9 mouse cellular contexts compared by ENCODE assay signal in the genomic region with DNA sequence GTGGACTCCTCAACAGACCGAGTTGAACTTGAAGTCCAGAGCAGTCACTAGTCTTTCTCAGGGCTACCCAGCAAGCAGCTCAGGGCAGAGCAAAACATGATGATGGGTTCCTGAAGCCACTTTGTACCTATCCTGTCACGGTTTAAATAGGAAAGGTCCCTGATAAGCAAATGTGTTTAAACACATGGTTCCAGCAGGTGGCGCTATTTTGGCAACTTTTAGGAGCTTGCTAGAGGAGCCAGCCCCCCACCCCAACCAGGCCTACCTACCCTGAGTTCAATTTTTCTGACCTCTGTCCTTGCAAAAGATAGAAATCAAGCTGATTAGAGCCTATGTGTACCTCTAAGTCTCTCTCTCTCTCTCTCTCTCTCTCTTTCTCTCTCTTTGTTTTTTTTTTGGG. TPM values are rescaled to one million over a fixed set of nuclear protein-coding genes. Genes with fewer than 3 reads are reported as not detected.
DNase-seq lines count a peak whose midpoint lies in the region; ATAC-seq and TF ChIP-seq lines count a peak whose summit lies in the region.
"Had no signal": no experiment of that assay in that cellular context is flagged by ENCODE, and none has a peak within 500 bp of the region (broad histone marks: within the 10 kb centered on the region; RNA-seq: fewer than 3 reads in every experiment).

No protein-coding gene starts in this region.

- TF ChIP-seq CTCF in liver, adult 2 months (IDR thresholded peaks at IDR 0.05; ENCODE audit: low read depth, low read length), result peak; percentile 48
- peak; percentile 52; the same call in 1 of the 2 replicates for TF ChIP-seq CTCF in small intestine, adult 2 months (IDR thresholded peaks at IDR 0.05; ENCODE audit: extremely low read depth, insufficient read length, insufficient replicate concordance, low read depth, low read length)

- no peak for TF ChIP-seq POLR2A in liver, adult 2 months (IDR thresholded peaks at IDR 0.05; ENCODE audit: extremely low read depth, insufficient read depth, low read length)
- no peak for TF ChIP-seq POLR2A in small intestine, adult 2 months (IDR thresholded peaks at IDR 0.05; ENCODE audit: low read depth, low read length)

- 10% methylated on average over 3 of the region's 3 CpGs for WGBS in liver, adult 2 months
- 12% methylated on average over 3 of the region's 3 CpGs for WGBS in liver, embryonic 11.5 days
- 18% methylated on average over 3 of the region's 3 CpGs for WGBS in small intestine, adult 2 months

- H3K27ac ChIP-seq in liver, adult 2 months (replicated peaks; ENCODE audit: insufficient read depth, low read depth, low read length), result no peak overlapping the region
- H3K27ac ChIP-seq in liver, embryonic 11.5 days (ENCODE audit: low read depth, low read length), result no peak overlapping the region
- no peak overlapping the region for H3K27ac ChIP-seq in small intestine, adult 2 months (ENCODE audit: insufficient read depth, low read depth, low read length)

- no peak for ATAC-seq in liver, embryonic 11.5 days (replicated peaks; ENCODE audit: low FRiP score)

- H3K27me3 ChIP-seq in liver, adult 2 months (ENCODE audit: control insufficient read depth, insufficient read depth, low read length), result no peaks in the 10 kb centered on the region; the same call in 1 of the 2 replicates
- H3K27me3 ChIP-seq in liver, embryonic 11.5 days (replicated peaks; ENCODE audit: control insufficient read depth, insufficient read depth, low read length), result no peaks in the 10 kb centered on the region
- H3K27me3 ChIP-seq in small intestine, adult 2 months (ENCODE audit: control insufficient read depth, insufficient read depth, low read length), result no peaks in the 10 kb centered on the region

- no peaks in the 10 kb centered on the region for H3K4me1 ChIP-seq in liver, adult 2 months (ENCODE audit: control insufficient read depth, insufficient read depth, low read length)
- no peaks in the 10 kb centered on the region for H3K4me1 ChIP-seq in liver, embryonic 11.5 days (replicated peaks; ENCODE audit: control insufficient read depth, insufficient read depth, low read length)
- H3K4me1 ChIP-seq in small intestine, adult 2 months (ENCODE audit: control insufficient read depth, insufficient read depth, insufficient read length, low read length), result no peaks in the 10 kb centered on the region

- H3K9ac ChIP-seq in liver, adult 2 months (ENCODE audit: low read depth, low read length), result no peak overlapping the region
- H3K9ac ChIP-seq in liver, embryonic 11.5 days (ENCODE audit: low read depth, low read length), result no peak overlapping the region

- H3K36me3 ChIP-seq in liver, adult 2 months (ENCODE audit: control insufficient read depth, insufficient read depth, low read length), result no peaks in the 10 kb centered on the region
- no peaks in the 10 kb centered on the region for H3K36me3 ChIP-seq in liver, embryonic 11.5 days (ENCODE audit: control insufficient read depth, insufficient read depth, low read length)
- H3K36me3 ChIP-seq in small intestine, adult 2 months (ENCODE audit: control insufficient read depth, insufficient read depth, low read length), result no peaks in the 10 kb centered on the region

- H3K79me2 ChIP-seq in liver, adult 2 months (ENCODE audit: control insufficient read depth, insufficient read depth, low read length), result no peaks in the 10 kb centered on the region

- no peak overlapping the region for H3K4me3 ChIP-seq in liver, adult 2 months (ENCODE audit: insufficient read depth, low read depth, low read length)
- no peak overlapping the region for H3K4me3 ChIP-seq in liver, embryonic 11.5 days (ENCODE audit: low read depth, low read length)
- no peak overlapping the region for H3K4me3 ChIP-seq in small intestine, adult 2 months (ENCODE audit: low read depth, low read length)

- H3K9me3 ChIP-seq in liver, embryonic 11.5 days (ENCODE audit: control insufficient read depth, low read length), result no peaks in the 10 kb centered on the region

- DNase-seq in cerebellum, postnatal 14 days, result peak; percentile 60 to 82
- no peak for DNase-seq in cerebellum, adult 8-10 months
- DNase-seq in liver, adult 2 months (ENCODE audit: extremely low read depth, low read depth, low spot score), result peak; percentile 73
- no peak for DNase-seq in liver, embryonic 11.5 days (ENCODE audit: low spot score)
- peak; percentile 93 for DNase-seq in ZHBTc4 (ENCODE audit: low read depth, low spot score)
- peak; percentile 85 for DNase-seq in induced T-regulatory cell, adult 2 months (ENCODE audit: low read depth)
- DNase-seq in right cerebral cortex, adult 18-20 months, result no peak

- no peak overlapping the region for H3K4me2 ChIP-seq in liver, embryonic 11.5 days

RNA-seq across cellular contexts. Expression of gene Hspb1, which starts 10.3 kb away (rescaled TPM):
- total RNA-seq in liver, adult 2 months (2014; rRNA removed), result 18.9 and 19.5 TPM in 2 replicates
- polyA plus RNA-seq in liver, adult 2 months (2012; rRNA removed), result 10.9 and 24.3 TPM in 2 replicates
- polyA plus RNA-seq in liver, embryonic 11.5 days (2014; fragmentation: Nextera tagmentation; extraction: Ambion mirVana), result 11.8 and 22.1 TPM in 2 replicates
- polyA plus RNA-seq in small intestine, adult 2 months (2012; rRNA removed), result 91.6 and 121 TPM in 2 replicates
- total RNA-seq: neutrophil, adult 5-6 weeks had no signal

RNA-seq across cellular contexts. Expression of gene Ywhag, which starts 36.4 kb away (rescaled TPM):
- 23.0 and 30.9 TPM in 2 replicates for total RNA-seq in liver, adult 2 months (2014; rRNA removed)
- 42.4 and 50.4 TPM in 2 replicates for polyA plus RNA-seq in liver, adult 2 months (2012; rRNA removed)
- 97.3 and 99.8 TPM in 2 replicates for polyA plus RNA-seq in liver, embryonic 11.5 days (2014; fragmentation: Nextera tagmentation; extraction: Ambion mirVana)
- polyA plus RNA-seq in small intestine, adult 2 months (2012; rRNA removed), result 21.2 and 27.3 TPM in 2 replicates

Comparison
In these comparisons a context has a peak if more than half of its experiments do, and no peak if none do; other contexts are left out.
1. DNase-seq: peak in cerebellum, postnatal 14 days (2 of 2), liver, adult 2 months (single experiment), ZHBTc4 (single experiment) and induced T-regulatory cell, adult 2 months (single experiment); none in cerebellum, adult 8-10 months (single experiment), liver, embryonic 11.5 days (single experiment) and right cerebral cortex, adult 18-20 months (single experiment).